Comparison of ENCODE assay signal across 8 mouse cellular contexts in genomic region chr12:111537796-111538291, GRCm38 (mm10). TPM values are rescaled to one million over a fixed set of nuclear protein-coding genes. Genes with fewer than 3 reads are reported as not detected.
DNase-seq lines count a peak whose midpoint lies in the region; ATAC-seq and TF ChIP-seq lines count a peak whose summit lies in the region.

Gene Eif5 (plus strand): TSS chr12:111538016.

- ATAC-seq in cerebellum, adult (ENCODE audit: insufficient number of reproducible peaks, low FRiP score, low TSS enrichment), result peak; percentile 98
- ATAC-seq in forebrain, embryonic 13.5 days, result peak; percentile 99
- peak; percentile 90 for ATAC-seq in liver, postnatal 0 days
- peak; percentile 99 for ATAC-seq in neural tube, embryonic 14.5 days (ENCODE audit: low read depth)

- peaks cover 37% of the 10 kb centered on the region for H3K36me3 ChIP-seq in ES-Bruce4 (ENCODE audit: control insufficient read depth, insufficient read depth, low read length, poor library complexity, severe bottlenecking)
- peaks cover 37% of the 10 kb centered on the region for H3K36me3 ChIP-seq in forebrain, embryonic 13.5 days (ENCODE audit: poor library complexity, severe bottlenecking)
- H3K36me3 ChIP-seq in liver, postnatal 0 days (replicated peaks; ENCODE audit: insufficient read depth, low read length), result peaks cover 40% of the 10 kb centered on the region
- peaks cover 37% of the 10 kb centered on the region for H3K36me3 ChIP-seq in neural tube, embryonic 14.5 days (ENCODE audit: control insufficient read depth, insufficient read depth, low read length)

- peak within 1 kb of the TSS; percentile 12; the same call in 1 of the 2 replicates for H3K27ac ChIP-seq in ES-Bruce4 (ENCODE audit: insufficient read depth, low read length)
- peak within 1 kb of the TSS; percentile 96 for H3K27ac ChIP-seq in forebrain, embryonic 13.5 days
- peak within 1 kb of the TSS; percentile 100 for H3K27ac ChIP-seq in liver, postnatal 0 days (ENCODE audit: low read depth)
- peak within 1 kb of the TSS; percentile 99 for H3K27ac ChIP-seq in neural tube, embryonic 14.5 days (ENCODE audit: low read depth, low read length)

- peak within 1 kb of the TSS; percentile 93 for H3K4me3 ChIP-seq in ES-Bruce4 (ENCODE audit: low read depth, low read length)
- H3K4me3 ChIP-seq in forebrain, embryonic 13.5 days, result peak within 1 kb of the TSS; percentile 85
- H3K4me3 ChIP-seq in liver, postnatal 0 days (ENCODE audit: low read depth, low read length), result peak within 1 kb of the TSS; percentile 96
- peak within 1 kb of the TSS; percentile 96 for H3K4me3 ChIP-seq in neural tube, embryonic 14.5 days (ENCODE audit: low read depth, low read length)

- WGBS in forebrain, embryonic 13.5 days, result under 1% methylated on average over 40 of the region's 47 CpGs
- WGBS in large intestine, adult 2 months, result under 1% methylated on average over 47 of the region's 47 CpGs
- WGBS in liver, postnatal 0 days (ENCODE audit: insufficient replicate concordance), result 1% methylated on average over 40 of the region's 47 CpGs
- WGBS in neural tube, embryonic 14.5 days, result under 1% methylated on average over 34 of the region's 47 CpGs

- DNase-seq in heart, postnatal 10 days, result peak; percentile 99 to 100
- peak; percentile 99 for DNase-seq in large intestine, adult 2 months (ENCODE audit: low read depth, low spot score)
- peak; percentile 99 for DNase-seq in liver, postnatal 0 days
- peak; percentile 99 for DNase-seq in testis, postnatal 10 days (ENCODE audit: low spot score)

- intact Hi-C loops in heart, postnatal 10 days (cut with DNase I), result loop anchor here (2.0 kb wide), 1 partner anchor 35 kb away; no protein-coding TSS in a partner anchor

- TF ChIP-seq POLR2A in ES-Bruce4 (IDR thresholded peaks at IDR 0.05; ENCODE audit: insufficient read depth, low read length), result peak; percentile 64

- TF ChIP-seq EP300 in ES-Bruce4 (IDR thresholded peaks at IDR 0.05; ENCODE audit: insufficient read depth, low read depth, low read length), result peak; percentile 72; the same call in 1 of the 2 replicates
- TF ChIP-seq EP300 in liver, postnatal 0 days (IDR thresholded peaks at IDR 0.05; ENCODE audit: low read depth), result peak; percentile 95

- H3K9me3 ChIP-seq in ES-Bruce4 (replicated peaks; ENCODE audit: control insufficient read depth, insufficient read depth, low read length, poor library complexity, severe bottlenecking), result no peaks in the 10 kb centered on the region
- H3K9me3 ChIP-seq in forebrain, embryonic 13.5 days (replicated peaks), result no peaks in the 10 kb centered on the region
- H3K9me3 ChIP-seq in liver, postnatal 0 days (ENCODE audit: low read length), result no peaks in the 10 kb centered on the region
- no peaks in the 10 kb centered on the region for H3K9me3 ChIP-seq in neural tube, embryonic 14.5 days (ENCODE audit: control insufficient read depth, low read length)

- no peaks in the 10 kb centered on the region for H3K27me3 ChIP-seq in ES-Bruce4 (ENCODE audit: control insufficient read depth, insufficient read depth, low read length, poor library complexity, severe bottlenecking)
- no peaks in the 10 kb centered on the region for H3K27me3 ChIP-seq in forebrain, embryonic 13.5 days
- no peaks in the 10 kb centered on the region for H3K27me3 ChIP-seq in liver, postnatal 0 days (ENCODE audit: insufficient read depth, low read length)
- H3K27me3 ChIP-seq in neural tube, embryonic 14.5 days (ENCODE audit: control insufficient read depth, insufficient read depth, low read length), result no peaks in the 10 kb centered on the region; the same call in 1 of the 2 replicates

- H3K4me2 ChIP-seq in forebrain, embryonic 13.5 days, result peak within 1 kb of the TSS; percentile 91
- H3K4me2 ChIP-seq in liver, postnatal 0 days (ENCODE audit: low read depth, low read length), result peak within 1 kb of the TSS; percentile 81
- peak within 1 kb of the TSS; percentile 80 for H3K4me2 ChIP-seq in neural tube, embryonic 14.5 days (ENCODE audit: low read depth, low read length)

- H3K4me1 ChIP-seq in ES-Bruce4 (ENCODE audit: control insufficient read depth, insufficient read depth, low read length), result peaks cover 5% of the 10 kb centered on the region
- H3K4me1 ChIP-seq in forebrain, embryonic 13.5 days, result peaks cover 35% of the 10 kb centered on the region
- H3K4me1 ChIP-seq in liver, postnatal 0 days (ENCODE audit: insufficient read depth), result peaks cover 38% of the 10 kb centered on the region
- peaks cover 16% of the 10 kb centered on the region for H3K4me1 ChIP-seq in neural tube, embryonic 14.5 days (ENCODE audit: control insufficient read depth, insufficient read depth, low read length)

- TF ChIP-seq CTCF in ES-Bruce4 (IDR thresholded peaks at IDR 0.05; ENCODE audit: low read depth, low read length), result no peak
- no peak for TF ChIP-seq CTCF in liver, postnatal 0 days (IDR thresholded peaks at IDR 0.05; ENCODE audit: low read depth)

- H3K9ac ChIP-seq in ES-Bruce4 (ENCODE audit: low read depth, poor library complexity, severe bottlenecking), result peak within 1 kb of the TSS; percentile 98
- H3K9ac ChIP-seq in forebrain, embryonic 13.5 days, result peak within 1 kb of the TSS; percentile 97
- peak within 1 kb of the TSS; percentile 100 for H3K9ac ChIP-seq in liver, postnatal 0 days (replicated peaks)
- H3K9ac ChIP-seq in neural tube, embryonic 14.5 days (replicated peaks; ENCODE audit: low read depth, low read length), result peak within 1 kb of the TSS; percentile 98

RNA-seq across cellular contexts. Expression of gene Eif5, which starts in this region (rescaled TPM):
- 315 and 323 TPM in 2 replicates for polyA plus RNA-seq in ES-Bruce4 (2011; ENCODE audit: insufficient read depth, insufficient read length, low read depth, missing spikeins)
- 667 and 695 TPM in 2 replicates for polyA plus RNA-seq in forebrain, embryonic 13.5 days (2015; fragmentation: Nextera tagmentation; extraction: Ambion mirVana)
- 100 to 1,000 TPM; 196 to 199 TPM for total RNA-seq in heart, postnatal 10 days (2021)
- 35.2 and 64.6 TPM in 2 replicates for polyA plus RNA-seq in large intestine, adult 2 months (2012; rRNA removed)
- polyA plus RNA-seq in liver, postnatal 0 days (2015; fragmentation: Nextera tagmentation; extraction: Ambion mirVana), result 520 and 559 TPM in 2 replicates
- 518 and 558 TPM in 2 replicates for polyA plus RNA-seq in neural tube, embryonic 14.5 days (2014; fragmentation: Nextera tagmentation; extraction: Ambion mirVana)

Comparison
In these comparisons a context has a peak if more than half of its experiments do, and no peak if none do; other contexts are left out.
1. Peak in every context shown above with its lines: DNase-seq, ATAC-seq, H3K4me3 ChIP-seq and H3K27ac ChIP-seq.
2. H3K27ac ChIP-seq: peak in every context shown above with its lines; median percentile 100 in liver, postnatal 0 days; 99 in neural tube, embryonic 14.5 days; 96 in forebrain, embryonic 13.5 days; 12 in ES-Bruce4.